Mouse (Mus musculus) lung, embryonic 16.5 days (tissue): ENCODE results near the gene Dop1a. TPM values are rescaled to one million over a fixed set of nuclear protein-coding genes. Genes with fewer than 3 reads are reported as not detected.
"Not testable (repeated sequence)": the region's sequence is repeated elsewhere in the genome, so short reads cannot be mapped to it uniquely, and the experiment has no call there.

Experiments used
- ATAC-seq: fragments of 200-750 bp; cut with Nextera tagmentation; 2 replicates; pipeline ENCODE4 v1.8.0; 2017; ENCODE audit warnings: low read depth, mild to moderate bottlenecking, moderate library complexity
- H3K27ac ChIP-seq: fragments of 300-500 bp; sonication (generic); 2 replicates; pipeline ENCODE4 v1.5.1; 2014; ENCODE audit warnings: mild to moderate bottlenecking, control low read depth, low read length
- H3K27me3 ChIP-seq: fragments of 300-500 bp; sonication (generic); 2 replicates; pipeline ENCODE4 v1.6.1; 2014; ENCODE audit warnings: low read depth, low read length, mixed read lengths; ENCODE audit not compliant: control insufficient read depth, insufficient read depth
- H3K36me3 ChIP-seq: fragments of 300-500 bp; sonication (generic); 2 replicates; pipeline ENCODE4 v1.6.1; 2014; ENCODE audit warnings: low read length; ENCODE audit not compliant: control insufficient read depth, insufficient read depth
- H3K4me1 ChIP-seq: fragments of 300-500 bp; sonication (generic); replicated peaks from 2 replicates; pipeline ENCODE4 v1.6.1; 2014; ENCODE audit warnings: low read length, mixed read lengths; ENCODE audit not compliant: control insufficient read depth, insufficient read depth
- H3K4me2 ChIP-seq: fragments of 300-500 bp; sonication (generic); 2 replicates; pipeline ENCODE4 v1.6.1; 2014; ENCODE audit warnings: low read depth, low read length, control low read depth
- H3K4me3 ChIP-seq: fragments of 300-500 bp; sonication (generic); 2 replicates; pipeline ENCODE4 v1.5.1; 2014; ENCODE audit warnings: mild to moderate bottlenecking, low read length, control low read depth
- H3K9ac ChIP-seq: fragments of 300-500 bp; sonication (generic); 2 replicates; pipeline ENCODE4 v1.6.1; 2014; ENCODE audit warnings: low read length, control low read depth
- H3K9me3 ChIP-seq: fragments of 300-500 bp; sonication (generic); 2 replicates; pipeline ENCODE4 v1.6.1; 2016; ENCODE audit warnings: low read length; ENCODE audit not compliant: control insufficient read depth
- WGBS: fragments of 180-500 bp; shearing (Covaris S2); extraction: QIAGEN DNeasy Blood & Tissue Kit; methylation state at CpG from one replicate; pipeline ENCODE4 v1.1.7; 2014; 5-methylcytosine and 5-hydroxymethylcytosine counted together
- polyA plus RNA-seq: library from polyadenylated mRNA; unstranded; fragments of >200 nt; fragmentation: Nextera tagmentation; extraction: Ambion mirVana; gene quantifications from 2 replicates; pipeline ENCODE4 v1.2.1, GENCODE M21; 2015

The Dop1a gene
- polyA plus RNA-seq, 1 experiment from 2014 or later = 12.1 TPM

GRCm38 (mm10) chr9:86587019-86587795, 120.3 kb downstream of the Dop1a start:
- Histone ChIP-seq H3K36me3 (no peaks in the 10 kb centered on the region), H3K4me3 (no peak overlapping the region), H3K27ac (no peak overlapping the region), H3K27me3 (no peaks in the 10 kb centered on the region), H3K4me1 (no peaks in the 10 kb centered on the region), H3K9ac (no peak overlapping the region), H3K4me2 (no peak overlapping the region), H3K9me3 (no peaks in the 10 kb centered on the region)
- WGBS = 87% methylated on average over 11 of the region's 11 CpGs
- no peak for ATAC-seq

- H3K36me3 ChIP-seq = no peaks in the 10 kb centered on the region
- no peak overlapping the region for H3K4me2 ChIP-seq
- no peaks in the 10 kb centered on the region for H3K9me3 ChIP-seq
- H3K27ac ChIP-seq = no peak overlapping the region
- ATAC-seq = no peak; the same call in 1 of the 2 replicates
- no peak overlapping the region for H3K4me3 ChIP-seq
- WGBS = 68% methylated on average over 19 of the region's 19 CpGs
- no peak overlapping the region for H3K9ac ChIP-seq
- no peaks in the 10 kb centered on the region for H3K27me3 ChIP-seq
- peaks cover 8% of the 10 kb centered on the region; the same call in 1 of the 2 replicates for H3K4me1 ChIP-seq
These were observed 126.0 kb downstream of the Dop1a start for GRCm38 (mm10) chr9:86592676-86593668.

- H3K4me1 ChIP-seq, H3K9ac ChIP-seq, H3K9me3 ChIP-seq, H3K4me3 ChIP-seq, H3K27ac ChIP-seq, H3K27me3 ChIP-seq, H3K36me3 ChIP-seq, H3K4me2 ChIP-seq: not testable (repeated sequence)
- WGBS = 15% methylated on average over 9 of the region's 10 CpGs
- peak; percentile 76 for ATAC-seq
These were observed 127.4 kb downstream of the Dop1a start for GRCm38 (mm10) chr9:86594357-86594767.

DNA sequence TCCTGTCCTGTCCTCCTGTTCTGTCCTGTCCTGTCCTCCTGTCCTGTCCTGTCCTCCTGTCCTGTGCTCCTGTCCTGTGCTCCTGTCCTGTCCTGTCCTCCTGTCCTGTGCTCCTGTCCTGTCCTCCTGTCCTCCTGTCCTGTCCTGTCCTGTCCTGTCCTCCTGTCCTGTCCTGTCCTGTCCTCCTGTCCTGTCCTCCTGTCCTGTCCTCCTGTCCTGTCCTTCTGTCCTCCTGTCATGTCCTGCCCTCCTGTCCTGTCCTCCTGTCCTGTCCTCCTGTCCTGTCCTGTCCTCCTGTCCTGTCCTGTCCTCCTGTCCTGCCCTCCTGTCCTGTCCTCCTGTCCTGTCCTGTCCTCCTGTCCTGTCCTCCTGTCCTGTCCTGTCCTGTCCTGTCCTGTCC, 130.0 kb downstream of the Dop1a start:
- not testable (repeated sequence) for H3K9me3 ChIP-seq, H3K27me3 ChIP-seq, H3K4me2 ChIP-seq, H3K27ac ChIP-seq, H3K4me3 ChIP-seq, H3K36me3 ChIP-seq, H3K4me1 ChIP-seq, H3K9ac ChIP-seq, ATAC-seq

GRCm38 (mm10) chr9:86599723-86600303, 132.9 kb downstream of the Dop1a start:
- H3K9ac ChIP-seq = no peak overlapping the region
- no peak overlapping the region for H3K4me2 ChIP-seq
- H3K27me3 ChIP-seq = no peaks in the 10 kb centered on the region
- WGBS = 23% methylated on average over 8 of the region's 8 CpGs
- no peak overlapping the region for H3K4me3 ChIP-seq
- ATAC-seq = peak; percentile 79
- peak overlapping the region; percentile 24; the same call in 1 of the 2 replicates for H3K27ac ChIP-seq
- H3K9me3 ChIP-seq = no peaks in the 10 kb centered on the region
- no peaks in the 10 kb centered on the region for H3K36me3 ChIP-seq
- H3K4me1 ChIP-seq = no peaks in the 10 kb centered on the region; the same call in 1 of the 2 replicates

Other genes with a start within 250 kb of the Dop1a start
- 3.9 and 4.1 TPM in 2 replicates for gene Ube2cbp, start 2.2 kb upstream of the Dop1a start, polyA plus RNA-seq
- 39.6 and 41.1 TPM in 2 replicates for gene Pgm3, start 104.7 kb downstream of the Dop1a start, polyA plus RNA-seq
- gene Rwdd2a, start 104.8 kb downstream of the Dop1a start, polyA plus RNA-seq = 5.3 and 5.9 TPM in 2 replicates
- 24.8 and 26.2 TPM in 2 replicates for gene Me1, start 228.8 kb downstream of the Dop1a start, polyA plus RNA-seq